Mouse (Mus musculus) T-helper 17 cell (primary cell): ENCODE results near the gene Enpp3.
"Not testable (repeated sequence)": the region's sequence is repeated elsewhere in the genome, so short reads cannot be mapped to it uniquely, and the experiment has no call there.

ENCODE experiments used
- in situ Hi-C, 2 experiments: fragments of 300-600 bp; cut with MboI, MseI; formaldehyde crosslinking; loops; 1 replicate in 1 of 2; 2 replicates in 1 of 2; pipeline ENCODE4 v1.15.1; 2025; ENCODE audit warnings: high pct_unique_total_duplicates in 2 of 2

Gene Enpp3

GRCm38 (mm10) chr10:24823265-24823664, 19.4 kb downstream of the Enpp3 start:
- in situ Hi-C loops: no loop called here

GRCm38 (mm10) chr10:24822842-24823241, 19.8 kb downstream of the Enpp3 start:
- in situ Hi-C loops: no loop called here

- in situ Hi-C loops: no loop called here
These were observed 20.5 kb downstream of the Enpp3 start for GRCm38 (mm10) chr10:24821990-24822676.

GRCm38 (mm10) chr10:24819526-24819925, 23.1 kb downstream of the Enpp3 start:
- in situ Hi-C loops: no loop called here

- in situ Hi-C loops: loop anchor here in 1 of 2 experiments (5.0 kb wide), 1 partner anchor 498 kb away; no protein-coding TSS in a partner anchor
These were observed 32.0 kb downstream of the Enpp3 start for GRCm38 (mm10) chr10:24810639-24811038.

GRCm38 (mm10) chr10:24806756-24807155, 35.9 kb downstream of the Enpp3 start:
- in situ Hi-C loops: no loop called here

GRCm38 (mm10) chr10:24805876-24806275, 36.7 kb downstream of the Enpp3 start:
- in situ Hi-C loops: no loop called here

GRCm38 (mm10) chr10:24805173-24805572, 37.5 kb downstream of the Enpp3 start:
- in situ Hi-C loops: no loop called here

- in situ Hi-C loops: not testable (repeated sequence)
These were observed 39.8 kb downstream of the Enpp3 start for GRCm38 (mm10) chr10:24802742-24803244.

GRCm38 (mm10) chr10:24801796-24802195, 40.8 kb downstream of the Enpp3 start:
- in situ Hi-C loops: no loop called here

- in situ Hi-C loops: loop anchor here in 1 of 2 experiments (5.0 kb wide), 1 partner anchor 50 kb away; no protein-coding TSS in a partner anchor
These were observed 45.4 kb downstream of the Enpp3 start for GRCm38 (mm10) chr10:24797246-24797645.

GRCm38 (mm10) chr10:24792756-24793155, 49.9 kb downstream of the Enpp3 start:
- in situ Hi-C loops: loop anchor here in 1 of 2 experiments (5.0 kb wide), 1 partner anchor 55 kb away; no protein-coding TSS in a partner anchor

GRCm38 (mm10) chr10:24789747-24790545, 52.7 kb downstream of the Enpp3 start:
- in situ Hi-C loops: loop anchor here in 1 of 2 experiments (5.0 kb wide), 1 partner anchor 57 kb away; no protein-coding TSS in a partner anchor

- in situ Hi-C loops: no loop called here
These were observed 57.3 kb downstream of the Enpp3 start for GRCm38 (mm10) chr10:24785345-24785744.

GRCm38 (mm10) chr10:24784624-24785276, 57.9 kb downstream of the Enpp3 start:
- in situ Hi-C loops: no loop called here

- in situ Hi-C loops: no loop called here
These were observed 58.7 kb downstream of the Enpp3 start for GRCm38 (mm10) chr10:24783946-24784345.

GRCm38 (mm10) chr10:24778643-24779020, 64.0 kb downstream of the Enpp3 start:
- in situ Hi-C loops: no loop called here

GRCm38 (mm10) chr10:24777916-24778642, 64.5 kb downstream of the Enpp3 start:
- in situ Hi-C loops: no loop called here

- in situ Hi-C loops: loop anchor here in 1 of 2 experiments (10.0 kb wide), 1 partner anchor 465 kb away; no protein-coding TSS in a partner anchor
These were observed 73.1 kb downstream of the Enpp3 start for GRCm38 (mm10) chr10:24769496-24769895.

GRCm38 (mm10) chr10:24767695-24768094, 74.9 kb downstream of the Enpp3 start:
- in situ Hi-C loops: loop anchor here in 1 of 2 experiments (10.0 kb wide), 1 partner anchor 463 kb away; no protein-coding TSS in a partner anchor

GRCm38 (mm10) chr10:24766061-24766460, 76.6 kb downstream of the Enpp3 start:
- in situ Hi-C loops: loop anchor here in 1 of 2 experiments (10.0 kb wide), 1 partner anchor 461 kb away; no protein-coding TSS in a partner anchor
